Mouse (Mus musculus) natural killer cell, adult 2 months (primary cell): ENCODE results near the gene Gm10354.
"Not testable (repeated sequence)": the region's sequence is repeated elsewhere in the genome, so short reads cannot be mapped to it uniquely, and the experiment has no call there.

Source experiments
- DNase-seq, 2 experiments: peaks; one replicate each; pipeline ENCODE4 v3.0.0; 2022; ENCODE audit warnings: low spot score in 2 of 2

Gm10354 gene

GRCm38 (mm10) chr5:14955928-14956706 is 22.6 kb downstream of the Gm10354 start:
- DNase-seq = not testable (repeated sequence)

GRCm38 (mm10) chr5:14953587-14953986 is 25.1 kb downstream of the Gm10354 start:
- not testable (repeated sequence) for DNase-seq

- DNase-seq = not testable (repeated sequence)
These were observed 26.0 kb downstream of the Gm10354 start for GRCm38 (mm10) chr5:14952749-14953148.

GRCm38 (mm10) chr5:14951822-14952221 is 26.9 kb downstream of the Gm10354 start:
- DNase-seq = not testable (repeated sequence)

DNA sequence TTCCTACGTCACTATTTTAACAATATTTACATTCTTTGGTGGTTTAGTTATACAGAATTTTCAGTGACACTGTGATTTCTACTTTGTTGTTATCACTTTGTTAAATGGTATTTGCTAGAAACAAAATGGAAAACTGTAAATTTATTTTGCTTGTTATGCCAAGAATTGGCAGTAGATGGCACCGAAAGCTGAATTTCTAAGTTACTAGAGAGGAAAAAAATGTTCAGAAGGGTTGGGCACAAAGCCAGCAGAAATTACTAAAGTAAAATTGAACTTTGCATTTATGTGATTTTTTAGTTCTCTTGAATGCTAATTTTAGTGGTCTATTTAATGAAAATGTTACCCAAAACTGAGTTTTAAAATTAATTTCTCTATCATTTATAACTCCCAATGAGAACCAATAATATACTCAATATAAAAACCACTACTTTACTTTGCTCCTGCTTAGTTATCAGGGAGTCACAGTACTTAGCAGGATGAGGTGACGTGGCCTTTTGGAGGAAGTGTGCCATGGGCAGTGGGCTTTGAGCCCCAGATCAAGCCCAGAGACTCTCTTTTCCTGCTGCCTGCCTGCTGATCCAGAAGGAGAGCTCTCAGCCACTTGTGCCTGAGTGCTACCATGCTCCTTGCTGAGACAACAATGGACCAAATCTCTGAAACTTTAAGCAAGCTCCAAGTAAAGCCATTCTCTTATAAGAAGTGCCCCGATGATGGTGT is 31.1 kb downstream of the Gm10354 start:
- not testable (repeated sequence) for DNase-seq

DNA sequence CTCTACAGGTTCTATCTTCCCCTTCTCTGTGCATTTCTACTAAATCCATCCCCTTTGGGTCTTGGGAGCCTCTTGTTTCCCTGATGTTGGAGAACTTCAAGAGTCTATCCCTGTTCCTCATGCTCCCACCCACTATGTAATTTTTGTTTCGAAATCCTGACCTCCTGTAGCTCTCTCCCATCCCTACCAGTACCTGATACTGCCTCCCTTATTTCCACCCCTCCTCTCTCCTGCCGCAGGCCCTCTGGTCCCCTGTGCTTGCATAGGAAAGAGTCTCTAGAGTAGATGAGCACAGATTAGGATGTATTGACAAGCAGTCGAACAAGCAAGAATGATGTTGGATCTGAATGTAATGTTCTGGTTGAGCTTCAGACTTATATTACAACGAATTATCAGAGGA is 33.2 kb downstream of the Gm10354 start:
- not testable (repeated sequence) for DNase-seq

GRCm38 (mm10) chr5:14941043-14941442 is 37.7 kb downstream of the Gm10354 start:
- DNase-seq = not testable (repeated sequence)

DNA sequence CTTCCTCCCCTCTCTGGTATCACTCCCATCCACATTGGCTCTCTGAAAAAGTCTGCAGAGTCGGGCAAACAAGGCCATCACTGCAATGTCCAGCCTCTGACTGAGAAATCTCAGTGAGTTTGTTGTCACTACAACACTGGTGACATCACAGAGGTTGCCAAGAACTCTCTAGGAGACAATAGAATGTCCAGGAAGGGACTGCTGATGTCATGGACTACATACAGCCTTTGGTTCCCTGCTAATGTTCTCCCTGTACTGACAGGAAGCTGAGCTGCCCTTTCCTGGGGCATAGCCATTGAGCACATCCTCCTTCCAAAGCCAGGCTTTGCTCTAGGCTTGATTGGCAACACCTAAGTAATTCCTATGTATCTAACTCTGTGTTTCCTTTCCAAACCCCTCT is 40.4 kb downstream of the Gm10354 start, which contains the start of gene Speer4e:
Gene Speer4e, minus strand, starts transcription at position 101 of the 400 bp plus-strand sequence.
- DNase-seq = not testable (repeated sequence)

DNA sequence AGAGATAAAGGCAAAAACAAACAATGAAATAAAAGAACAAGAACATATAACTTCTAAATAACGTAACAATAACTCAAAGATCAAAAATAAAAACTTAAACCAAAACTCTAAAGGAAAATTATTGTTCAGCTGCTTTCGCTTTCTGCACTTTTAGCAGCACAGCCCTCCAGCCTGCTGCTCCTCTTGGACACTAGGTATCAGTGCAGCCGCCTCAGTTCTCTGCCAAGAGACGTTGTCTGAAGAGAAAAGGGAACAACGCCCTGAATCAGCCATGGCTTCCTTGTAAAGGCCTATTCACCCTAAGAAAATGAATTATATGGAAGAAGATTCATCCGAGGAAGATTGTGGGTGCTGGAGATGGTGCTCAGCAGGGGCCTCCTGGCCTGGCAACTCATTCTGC is 45.0 kb downstream of the Gm10354 start:
- not testable (repeated sequence) for DNase-seq

- DNase-seq = not testable (repeated sequence)
These were observed 51.7 kb downstream of the Gm10354 start for GRCm38 (mm10) chr5:14927047-14927446.
